Mouse (Mus musculus) thymus, adult 2 months (tissue): ENCODE results near the gene Ywhah.

Source experiments
- CTCF ChIP-seq: fragments of 200-500 bp; IDR thresholded peaks from 2 replicates; pipeline ENCODE4 v1.5.1; 2012; ENCODE audit warnings: mild to moderate bottlenecking, control low read depth, low read length, moderate library complexity, borderline replicate concordance; ENCODE audit not compliant: control insufficient read depth, poor library complexity, insufficient read depth; ENCODE audit errors: extremely low read depth
- POLR2A ChIP-seq: fragments of 200-500 bp; IDR thresholded peaks from 2 replicates; pipeline ENCODE4 v1.6.1; 2012; ENCODE audit warnings: mild to moderate bottlenecking, low read length, control low read depth, moderate library complexity; ENCODE audit not compliant: control insufficient read depth, poor library complexity, insufficient read depth; ENCODE audit errors: extremely low read depth

GRCm38 (mm10) chr5:33003500-33003899 is 15.1 kb upstream of the Ywhah start:
- no peak for TF ChIP-seq CTCF
- TF ChIP-seq POLR2A, result no peak
